8 mouse cellular contexts compared by ENCODE assay signal in genomic region chr11:35980411-35980917, GRCm38 (mm10). TPM values are rescaled to one million over a fixed set of nuclear protein-coding genes. Genes with fewer than 3 reads are reported as not detected.
DNase-seq lines count a peak whose midpoint lies in the region; ATAC-seq and TF ChIP-seq lines count a peak whose summit lies in the region.

Gene Wwc1, minus strand, starts transcription at chr11:35980527.

- TF ChIP-seq EP300 in heart, adult 2 months (IDR thresholded peaks at IDR 0.05; ENCODE audit: insufficient read depth, low read depth, low read length): no peak

- no peak within 1 kb of the TSS for H3K27ac ChIP-seq in heart, adult 2 months
- H3K27ac ChIP-seq in heart, embryonic 16.5 days (ENCODE audit: low read length): no peak within 1 kb of the TSS
- no peak within 1 kb of the TSS for H3K27ac ChIP-seq in liver, embryonic 15.5 days (replicated peaks)

- TF ChIP-seq POLR2A in heart, adult 2 months (IDR thresholded peaks at IDR 0.05; ENCODE audit: insufficient read depth, low read depth, low read length): no peak

- WGBS in heart, adult 2 months: 1% methylated on average over 37 of the region's 47 CpGs
- WGBS in heart, embryonic 16.5 days: under 1% methylated on average over 44 of the region's 47 CpGs
- under 1% methylated on average over 34 of the region's 47 CpGs for WGBS in liver, embryonic 15.5 days (ENCODE audit: insufficient replicate concordance)

- no peaks in the 10 kb centered on the region for H3K79me2 ChIP-seq in heart, adult 2 months (replicated peaks; ENCODE audit: control insufficient read depth, insufficient read depth, low read length)

- H3K4me3 ChIP-seq in heart, adult 2 months: peak within 1 kb of the TSS; percentile 42
- peak within 1 kb of the TSS; percentile 86 for H3K4me3 ChIP-seq in heart, embryonic 16.5 days (ENCODE audit: low read length)
- peak within 1 kb of the TSS; percentile 53 for H3K4me3 ChIP-seq in liver, embryonic 15.5 days (replicated peaks)

- H3K4me1 ChIP-seq in heart, adult 2 months (ENCODE audit: control insufficient read depth, insufficient read depth, low read length): no peaks in the 10 kb centered on the region
- H3K4me1 ChIP-seq in heart, embryonic 16.5 days (ENCODE audit: control insufficient read depth, insufficient read depth, low read length): peaks cover 11% of the 10 kb centered on the region
- peaks cover 3% of the 10 kb centered on the region; the same call in 1 of the 2 replicates for H3K4me1 ChIP-seq in liver, embryonic 15.5 days (replicated peaks)

- TF ChIP-seq CTCF in heart, adult 2 months (IDR thresholded peaks at IDR 0.05): no peak

- intact Hi-C loops in heart, adult 2 months (cut with DNase I): no loop called here

- no peaks in the 10 kb centered on the region for H3K36me3 ChIP-seq in heart, adult 2 months (ENCODE audit: control insufficient read depth, insufficient read depth, low read length)
- no peaks in the 10 kb centered on the region for H3K36me3 ChIP-seq in heart, embryonic 16.5 days (ENCODE audit: control insufficient read depth, insufficient read depth)
- no peaks in the 10 kb centered on the region for H3K36me3 ChIP-seq in liver, embryonic 15.5 days (replicated peaks)

- no peaks in the 10 kb centered on the region for H3K9me3 ChIP-seq in heart, embryonic 16.5 days (replicated peaks; ENCODE audit: control insufficient read depth, low read length)
- H3K9me3 ChIP-seq in liver, embryonic 15.5 days (replicated peaks): no peaks in the 10 kb centered on the region

- ATAC-seq in heart, embryonic 16.5 days (replicated peaks; ENCODE audit: extremely low read depth, insufficient read depth, low FRiP score): peak; percentile 50
- peak; percentile 70 for ATAC-seq in liver, embryonic 15.5 days (ENCODE audit: insufficient read depth)

- peak within 1 kb of the TSS; percentile 98 for H3K4me2 ChIP-seq in heart, embryonic 16.5 days (ENCODE audit: low read depth, low read length)
- H3K4me2 ChIP-seq in liver, embryonic 15.5 days: peak within 1 kb of the TSS; percentile 52

- H3K27me3 ChIP-seq in heart, adult 2 months (ENCODE audit: control insufficient read depth, insufficient read depth, low read length): peaks cover 12% of the 10 kb centered on the region
- peaks cover 16% of the 10 kb centered on the region for H3K27me3 ChIP-seq in heart, embryonic 16.5 days (ENCODE audit: control insufficient read depth, insufficient read depth, low read length)
- H3K27me3 ChIP-seq in liver, embryonic 15.5 days: peaks cover 49% of the 10 kb centered on the region

- no peak for DNase-seq in heart, adult 2 months
- DNase-seq in heart, adult 9 months (ENCODE audit: low spot score in 2 of 2): no peak
- peak; percentile 75 for DNase-seq in embryo, embryonic 10 days (ENCODE audit: low spot score)
- peak; percentile 78 to 90 for DNase-seq in kidney, postnatal 25 days
- peak; percentile 26 for DNase-seq in ovary, adult 18-20 months (ENCODE audit: low spot score)
- no peak for DNase-seq in spleen, postnatal 4 days (ENCODE audit: low spot score in 2 of 2)

- peak within 1 kb of the TSS; percentile 35 for H3K9ac ChIP-seq in heart, adult 2 months (ENCODE audit: low read depth, low read length)
- H3K9ac ChIP-seq in heart, embryonic 16.5 days (ENCODE audit: low read length): peak within 1 kb of the TSS; percentile 78
- H3K9ac ChIP-seq in liver, embryonic 15.5 days: no peak within 1 kb of the TSS; the same call in 1 of the 2 replicates

RNA-seq across cellular contexts. Expression of gene Wwc1, which starts in this region (rescaled TPM):
- 1 to 10 TPM in 1 of 2 experiments, under 1 TPM in 1; 0.84 to 2.1 TPM for total RNA-seq in heart, adult 2 months (2021)
- 0.50 and 1.1 TPM in 2 replicates for polyA plus RNA-seq in heart, adult 2 months (2012; rRNA removed)
- polyA plus RNA-seq in heart, embryonic 16.5 days (2015; fragmentation: Nextera tagmentation; extraction: Ambion mirVana): 0.77 and 3.0 TPM in 2 replicates
- polyA plus RNA-seq in liver, embryonic 15.5 days (2015; fragmentation: Nextera tagmentation; extraction: Ambion mirVana): 2.0 and 2.8 TPM in 2 replicates

Comparison
In these comparisons a context has a peak if more than half of its experiments do, and no peak if none do; other contexts are left out.
1. DNase-seq: peak in embryo, embryonic 10 days (single experiment), kidney, postnatal 25 days (2 of 2) and ovary, adult 18-20 months (single experiment); none in heart, adult 2 months (0 of 2), heart, adult 9 months (0 of 2) and spleen, postnatal 4 days (0 of 2).
2. Peak in every context shown above with its lines, with median percentiles within 50 percentile points of each other: H3K4me3 ChIP-seq.